Mouse (Mus musculus) limb, embryonic 10.5 days (tissue): ENCODE results near the gene Tnpo3. TPM values are rescaled to one million over a fixed set of nuclear protein-coding genes. Genes with fewer than 3 reads are reported as not detected.

Experiments
- DNase-seq: peaks from one replicate; pipeline ENCODE4 v3.0.0-alpha.2; 2017; ENCODE audit warnings: low spot score
- H3K27ac ChIP-seq: fragments of 300-500 bp; sonication (generic); 2 replicates; pipeline ENCODE4 v1.5.1; 2016; ENCODE audit warnings: mild to moderate bottlenecking
- H3K27me3 ChIP-seq: fragments of 300-500 bp; sonication (generic); 2 replicates; pipeline ENCODE4 v1.6.1; 2016; ENCODE audit warnings: low read depth, mild to moderate bottlenecking; ENCODE audit not compliant: poor library complexity, severe bottlenecking
- H3K36me3 ChIP-seq: fragments of 300-500 bp; sonication (generic); 2 replicates; pipeline ENCODE4 v1.6.1; 2016; ENCODE audit warnings: mild to moderate bottlenecking, moderate library complexity
- H3K4me1 ChIP-seq: fragments of 300-500 bp; sonication (generic); 2 replicates; pipeline ENCODE4 v1.6.1; 2016
- H3K4me3 ChIP-seq: fragments of 300-500 bp; sonication (generic); 2 replicates; pipeline ENCODE4 v1.5.1; 2016; ENCODE audit warnings: mild to moderate bottlenecking, moderate library complexity
- H3K9me3 ChIP-seq: fragments of 300-500 bp; sonication (generic); replicated peaks from 2 replicates; pipeline ENCODE4 v1.6.1; 2016; ENCODE audit warnings: mild to moderate bottlenecking
- WGBS: fragments of 180-500 bp; shearing (Covaris S2); methylation state at CpG from one replicate; pipeline ENCODE4 v1.1.7; 2016; 5-methylcytosine and 5-hydroxymethylcytosine counted together
- polyA plus RNA-seq: library from polyadenylated mRNA; unstranded; fragments of >200 nt; fragmentation: Nextera tagmentation; extraction: Ambion mirVana; gene quantifications from 2 replicates; pipeline ENCODE4 v1.2.1, GENCODE M21; 2016

Gene Tnpo3
- polyA plus RNA-seq: 115 and 128 TPM in 2 replicates

DNA sequence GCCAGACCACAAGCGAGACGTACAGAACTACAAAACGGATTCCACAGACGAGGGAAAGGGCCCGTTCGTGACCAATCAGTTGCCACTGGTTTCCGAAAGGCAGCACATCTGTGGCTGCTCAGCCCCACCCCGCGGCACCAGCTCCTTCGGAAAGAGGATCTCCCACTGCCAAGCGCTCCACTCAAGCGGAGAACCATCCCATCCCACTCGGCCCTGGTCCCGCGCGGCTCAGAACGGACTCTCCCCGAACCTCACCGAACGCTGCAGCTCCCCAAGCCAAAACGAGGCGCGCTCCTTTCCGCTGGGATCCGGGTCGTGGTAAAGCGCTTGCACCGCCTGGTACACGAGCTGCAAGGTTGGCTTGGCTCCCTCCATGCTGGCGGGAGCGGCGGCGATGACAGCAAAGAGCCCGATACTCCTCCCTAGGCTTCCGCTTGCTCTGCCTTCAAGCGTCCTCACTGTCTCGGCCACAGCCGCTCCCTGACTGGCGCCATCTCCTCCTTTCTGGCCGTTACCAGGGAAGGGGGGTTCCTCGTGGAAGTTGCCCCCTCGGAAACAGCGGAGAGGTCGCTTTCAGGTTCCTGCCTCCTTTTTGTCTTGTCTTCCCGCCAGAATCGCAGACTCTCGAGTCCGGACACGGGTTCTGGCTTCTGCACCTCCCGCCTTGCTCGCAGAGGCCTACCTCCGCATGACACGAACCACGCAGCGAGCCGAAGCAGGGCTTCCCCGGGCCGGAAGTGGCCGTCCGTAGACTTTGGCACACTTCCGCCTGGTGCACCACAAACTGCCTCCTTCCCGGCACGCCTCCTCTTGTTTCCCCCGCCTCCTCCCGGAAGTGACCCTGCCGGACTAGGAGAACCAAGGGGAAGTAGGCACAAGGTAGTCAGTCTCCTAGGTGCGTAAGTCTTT, at the start of gene Tnpo3:
Gene Tnpo3 (minus strand): TSS at position 777 of the 909 bp plus-strand sequence.
- peak; percentile 94 for DNase-seq
- Histone ChIP-seq H3K4me1 (peaks cover 8% of the 10 kb centered on the region), H3K36me3 (no peaks in the 10 kb centered on the region), H3K27me3 (no peaks in the 10 kb centered on the region), H3K27ac (peak within 1 kb of the TSS; percentile 90), H3K4me3 (peak within 1 kb of the TSS; percentile 93), H3K9me3 (no peaks in the 10 kb centered on the region)
- WGBS: under 1% methylated on average over 67 of the region's 67 CpGs

DNA sequence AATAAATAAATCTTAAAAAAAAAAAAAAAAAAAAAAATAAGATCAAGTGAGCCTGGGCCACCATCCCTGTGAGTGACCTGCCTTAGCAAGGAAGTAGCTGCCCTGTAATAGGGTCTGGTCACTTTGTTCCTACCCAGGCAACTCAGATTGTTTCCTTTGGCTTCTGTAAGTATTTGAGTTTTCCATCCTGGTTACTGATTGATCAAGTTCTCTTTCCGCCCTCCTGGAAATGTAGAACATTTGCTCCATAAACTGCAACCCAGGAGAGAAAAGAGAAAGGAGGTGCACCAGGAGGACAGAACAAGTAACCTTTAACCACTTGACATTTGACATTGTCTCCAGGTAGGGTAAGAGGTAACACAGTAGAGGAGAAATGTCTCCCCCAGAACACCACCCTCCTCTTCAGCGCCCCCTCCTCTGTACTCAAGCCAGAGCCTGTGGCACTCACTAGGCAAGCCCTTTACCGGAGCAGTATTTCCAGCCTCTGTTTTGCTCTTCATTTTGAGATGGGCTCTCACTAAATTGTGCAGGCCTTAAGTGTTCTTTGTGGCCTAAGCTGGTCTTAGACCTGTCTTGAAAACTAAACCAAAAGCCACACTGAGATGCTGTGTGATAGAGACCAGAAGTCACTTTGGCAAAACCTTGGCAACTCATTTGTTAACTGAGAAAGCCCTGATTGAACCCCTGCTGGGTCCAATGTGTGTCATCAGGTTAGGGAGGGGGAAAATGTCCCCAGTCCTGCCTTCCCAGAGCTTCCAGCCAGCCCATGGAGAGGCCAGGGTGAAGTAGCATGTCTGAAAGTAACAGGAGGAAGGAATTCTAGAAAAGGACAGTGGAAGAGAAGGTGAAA, 49.2 kb upstream of the Tnpo3 start:
- Histone ChIP-seq H3K36me3 (no peaks in the 10 kb centered on the region), H3K9me3 (no peaks in the 10 kb centered on the region), H3K4me3 (no peak overlapping the region), H3K27ac (no peak overlapping the region), H3K4me1 (no peaks in the 10 kb centered on the region), H3K27me3 (no peaks in the 10 kb centered on the region)
- 87% methylated on average over 3 of the region's 3 CpGs for WGBS
- DNase-seq: no peak

DNA sequence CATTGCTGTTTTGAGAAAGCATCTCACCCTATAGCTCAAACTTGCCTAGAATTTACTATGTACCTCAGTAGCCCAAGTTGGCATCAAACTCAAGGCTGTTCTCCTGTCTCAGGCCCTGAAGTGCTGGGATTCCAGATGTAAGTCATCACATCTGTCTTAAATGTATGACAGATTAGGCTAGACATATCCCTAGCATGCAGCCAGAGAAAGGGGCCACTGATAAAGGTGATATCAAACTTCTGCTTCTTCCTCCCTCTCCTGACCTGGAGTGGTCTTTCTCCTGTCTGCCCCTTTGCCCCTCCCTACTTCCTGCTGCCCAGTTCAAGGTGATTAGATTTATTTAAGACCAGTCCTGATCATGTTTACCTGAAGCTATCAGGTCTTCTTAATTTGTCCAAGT, 43.6 kb upstream of the Tnpo3 start:
- no peak overlapping the region for H3K27ac ChIP-seq
- H3K36me3 ChIP-seq: no peaks in the 10 kb centered on the region
- no peak for DNase-seq
- H3K4me3 ChIP-seq: no peak overlapping the region
- H3K9me3 ChIP-seq: no peaks in the 10 kb centered on the region
- H3K4me1 ChIP-seq: peaks cover 4% of the 10 kb centered on the region
- no peaks in the 10 kb centered on the region for H3K27me3 ChIP-seq

- no peak overlapping the region for H3K27ac ChIP-seq
- no peaks in the 10 kb centered on the region for H3K36me3 ChIP-seq
- H3K4me3 ChIP-seq: no peak overlapping the region
- no peak for DNase-seq
- WGBS: 70% methylated on average over 10 of the region's 10 CpGs
- no peaks in the 10 kb centered on the region for H3K9me3 ChIP-seq
- peaks cover 4% of the 10 kb centered on the region for H3K4me1 ChIP-seq
- H3K27me3 ChIP-seq: no peaks in the 10 kb centered on the region
These were observed 40.5 kb upstream of the Tnpo3 start for GRCm38 (mm10) chr6:29650170-29650549.

DNA sequence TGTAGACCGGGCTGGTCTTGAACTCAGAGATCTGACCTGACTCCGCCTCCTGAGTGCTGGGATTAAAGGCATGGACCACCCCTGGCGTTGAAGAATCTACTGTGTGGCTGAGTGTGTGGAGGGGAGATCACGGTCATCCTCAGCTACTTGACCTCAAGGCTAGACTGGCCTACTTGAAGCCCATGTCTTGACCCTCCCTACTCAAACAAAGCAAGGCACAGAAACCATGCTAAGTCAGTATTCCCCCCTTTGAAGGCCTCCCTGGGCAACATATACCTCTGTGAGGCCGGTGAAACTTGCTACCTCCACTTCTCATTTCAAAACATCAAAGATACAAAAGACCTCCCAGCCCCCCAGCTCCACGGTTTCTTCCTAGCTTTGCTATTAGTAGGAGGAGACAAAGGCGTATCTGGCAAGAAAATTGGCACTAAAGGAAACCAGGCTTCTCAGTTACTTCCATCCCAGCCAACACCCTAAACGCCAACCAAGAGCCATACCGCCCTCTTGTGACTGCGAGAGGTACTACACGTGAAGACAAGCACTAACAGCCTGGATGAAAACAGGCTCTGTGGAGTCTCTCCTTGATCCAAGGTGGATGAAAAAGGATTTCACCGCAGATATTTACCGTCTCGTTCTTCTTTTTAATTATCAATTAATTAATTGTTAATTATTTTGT, 39.9 kb upstream of the Tnpo3 start:
- Histone ChIP-seq H3K36me3 (no peaks in the 10 kb centered on the region), H3K4me1 (peaks cover 4% of the 10 kb centered on the region), H3K27me3 (no peaks in the 10 kb centered on the region), H3K9me3 (no peaks in the 10 kb centered on the region), H3K4me3 (no peak overlapping the region), H3K27ac (no peak overlapping the region)
- peak; percentile 90 for DNase-seq
- 32% methylated on average over 14 of the region's 14 CpGs for WGBS

GRCm38 (mm10) chr6:29641816-29642215, 32.1 kb upstream of the Tnpo3 start:
- Histone ChIP-seq H3K36me3 (no peaks in the 10 kb centered on the region), H3K9me3 (no peaks in the 10 kb centered on the region), H3K4me1 (peaks cover 5% of the 10 kb centered on the region; the same call in 1 of the 2 replicates), H3K27ac (no peak overlapping the region), H3K4me3 (no peak overlapping the region), H3K27me3 (peaks cover 16% of the 10 kb centered on the region)
- no peak for DNase-seq
- WGBS: 90% methylated on average over 4 of the region's 4 CpGs

DNA sequence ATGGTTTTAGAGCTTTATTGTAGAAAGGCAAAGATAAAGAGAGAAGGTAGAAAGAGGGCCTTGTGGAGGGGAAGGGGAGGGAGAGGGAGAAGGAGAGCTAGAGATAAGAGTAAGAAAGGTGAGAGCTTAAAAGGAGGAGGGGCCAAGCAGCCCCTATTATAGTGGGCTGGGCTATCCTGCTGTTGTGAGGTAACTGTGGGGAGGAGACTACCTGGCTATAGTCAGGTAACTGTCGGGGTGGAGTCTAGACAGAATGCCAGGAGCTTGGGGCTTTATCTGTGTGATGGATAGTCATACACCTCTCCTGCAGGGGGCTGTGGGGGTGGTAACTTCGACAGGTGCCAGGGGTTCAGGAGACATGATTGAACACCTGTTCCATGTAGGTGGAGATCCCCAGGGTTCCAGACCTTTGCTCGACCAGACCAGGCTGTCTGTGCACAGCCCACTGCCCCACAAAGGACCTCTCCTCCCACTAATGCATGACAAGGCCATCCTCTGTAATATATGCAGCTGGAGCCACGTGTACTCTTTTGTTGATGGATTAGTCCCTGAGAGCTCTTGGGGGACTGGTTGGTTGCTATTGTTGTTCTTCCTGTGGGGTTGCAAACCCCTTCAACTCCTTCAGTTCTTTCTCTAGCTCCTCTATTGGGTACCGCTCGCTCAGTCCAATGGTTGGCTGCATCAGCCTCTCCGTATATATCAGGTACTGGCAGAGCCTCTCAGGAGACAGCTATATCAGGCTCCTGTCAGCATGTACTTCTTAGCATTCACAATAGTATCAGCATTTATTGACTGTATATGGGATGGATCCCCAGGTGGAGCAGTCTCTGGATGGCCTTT, 30.1 kb upstream of the Tnpo3 start:
- H3K9me3 ChIP-seq: no peaks in the 10 kb centered on the region
- DNase-seq: no peak
- H3K36me3 ChIP-seq: no peaks in the 10 kb centered on the region
- H3K27me3 ChIP-seq: peaks cover 16% of the 10 kb centered on the region
- no peak overlapping the region for H3K4me3 ChIP-seq
- H3K27ac ChIP-seq: no peak overlapping the region
- H3K4me1 ChIP-seq: peaks cover 5% of the 10 kb centered on the region; the same call in 1 of the 2 replicates
- WGBS: 41% methylated on average over 7 of the region's 7 CpGs

DNA sequence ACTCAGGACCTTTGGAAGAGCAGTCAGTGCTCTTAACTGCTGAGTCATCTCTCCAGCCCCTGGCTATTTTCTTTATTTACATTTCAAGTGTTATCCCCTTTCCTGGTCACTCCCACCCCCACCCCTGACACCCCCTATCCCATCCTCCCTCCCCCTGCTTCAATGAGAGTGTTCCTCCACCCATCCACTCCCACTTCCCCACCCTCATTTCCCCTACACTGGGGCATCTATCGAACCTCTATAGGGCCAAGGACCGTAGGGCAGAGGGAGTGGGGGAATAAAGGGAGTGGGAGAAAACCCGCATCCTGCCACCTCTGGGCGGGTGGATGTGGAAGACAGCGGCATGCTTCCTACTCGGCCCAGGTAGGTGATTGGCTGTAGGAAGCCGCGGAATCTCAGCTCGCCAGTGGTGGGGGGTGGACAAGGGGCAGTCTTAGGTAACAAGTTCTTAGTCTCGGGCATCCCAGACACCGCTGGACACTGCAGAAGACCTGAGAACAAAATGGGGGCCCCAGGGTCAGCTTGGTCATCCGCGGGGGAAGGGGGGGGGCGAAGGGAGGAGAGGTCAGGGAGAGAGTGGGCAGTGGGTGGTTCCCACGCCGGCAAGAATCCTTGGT, 29.3 kb upstream of the Tnpo3 start:
- Histone ChIP-seq H3K4me3 (no peak overlapping the region), H3K36me3 (no peaks in the 10 kb centered on the region), H3K4me1 (peaks cover 5% of the 10 kb centered on the region; the same call in 1 of the 2 replicates), H3K27me3 (peaks cover 18% of the 10 kb centered on the region), H3K27ac (no peak overlapping the region), H3K9me3 (no peaks in the 10 kb centered on the region)
- 9% methylated on average over 15 of the region's 16 CpGs for WGBS
- no peak for DNase-seq

- H3K9me3 ChIP-seq: no peaks in the 10 kb centered on the region
- peaks cover 6% of the 10 kb centered on the region for H3K4me1 ChIP-seq
- no peak overlapping the region for H3K27ac ChIP-seq
- H3K4me3 ChIP-seq: no peak overlapping the region
- WGBS: 83% methylated on average over 3 of the region's 3 CpGs
- H3K36me3 ChIP-seq: no peaks in the 10 kb centered on the region
- no peak for DNase-seq
- peaks cover 29% of the 10 kb centered on the region for H3K27me3 ChIP-seq
These were observed 28.0 kb upstream of the Tnpo3 start for GRCm38 (mm10) chr6:29637397-29638373.

- H3K9me3 ChIP-seq: no peaks in the 10 kb centered on the region
- H3K27ac ChIP-seq: no peak overlapping the region
- DNase-seq: no peak
- H3K4me1 ChIP-seq: peaks cover 15% of the 10 kb centered on the region
- 90% methylated on average over 4 of the region's 4 CpGs for WGBS
- peaks cover 41% of the 10 kb centered on the region for H3K27me3 ChIP-seq
- no peak overlapping the region for H3K4me3 ChIP-seq
- H3K36me3 ChIP-seq: no peaks in the 10 kb centered on the region
These were observed 26.8 kb upstream of the Tnpo3 start for GRCm38 (mm10) chr6:29636322-29637092.
